Mouse (Mus musculus) CD4-positive helper T cell, adult 2 months (primary cell): Measurements from ENCODE around the gene Kif6.

Experiments used
- DNase-seq: peaks from one replicate; pipeline ENCODE4 v3.0.0-alpha.2; 2012; ENCODE audit warnings: low read depth, missing footprints, low spot score

Gene Kif6

GRCm38 (mm10) chr17:49892390-49892789, 277.5 kb downstream of the Kif6 start:
- DNase-seq: no peak

DNA sequence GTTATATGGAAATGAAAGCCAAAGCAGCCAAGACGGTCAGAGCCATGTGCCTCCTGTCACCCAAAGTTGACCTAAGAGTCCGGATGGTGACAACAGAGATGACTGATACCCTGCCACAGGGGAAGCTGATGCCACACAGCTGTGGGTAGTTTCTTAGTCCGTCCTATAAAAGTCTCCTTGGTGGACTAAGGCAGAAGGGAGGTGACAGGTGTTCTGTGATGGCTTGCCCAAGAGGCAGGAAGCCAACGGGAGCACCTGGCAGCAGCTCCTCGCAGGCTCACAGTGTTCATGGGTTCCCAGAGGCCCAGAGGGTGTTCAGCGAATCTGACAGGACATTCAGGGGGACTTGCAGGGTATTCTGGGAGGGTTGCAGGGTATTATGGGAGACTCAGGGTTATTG, 279.5 kb downstream of the Kif6 start:
- no peak for DNase-seq

- DNase-seq: peak; percentile 34
Observed at GRCm38 (mm10) chr17:49898849-49899331, 284.0 kb downstream of the Kif6 start.

- no peak for DNase-seq
Observed at GRCm38 (mm10) chr17:49902613-49903012, 287.7 kb downstream of the Kif6 start.

GRCm38 (mm10) chr17:49923429-49923828, 308.5 kb downstream of the Kif6 start:
- DNase-seq: no peak

DNA sequence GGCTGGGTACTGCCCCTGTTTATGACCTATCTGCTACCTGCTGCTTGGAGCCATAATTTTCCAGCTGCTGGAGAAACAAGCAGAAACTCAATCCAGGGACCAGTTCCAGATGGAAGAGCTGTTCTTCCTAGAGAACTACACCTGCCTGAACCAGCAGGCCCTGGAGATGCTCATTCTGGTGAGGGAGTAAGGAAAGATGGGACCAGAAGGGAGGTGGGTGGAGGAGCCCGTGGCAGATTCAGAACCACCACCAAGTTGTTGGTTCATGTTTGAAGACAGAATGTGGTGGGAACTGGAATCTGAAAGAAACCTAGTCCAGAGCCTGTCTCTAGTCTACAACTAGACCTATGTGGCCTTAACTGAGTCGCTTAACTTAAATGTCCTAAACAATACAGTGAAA, 312.7 kb downstream of the Kif6 start:
- DNase-seq: no peak

DNA sequence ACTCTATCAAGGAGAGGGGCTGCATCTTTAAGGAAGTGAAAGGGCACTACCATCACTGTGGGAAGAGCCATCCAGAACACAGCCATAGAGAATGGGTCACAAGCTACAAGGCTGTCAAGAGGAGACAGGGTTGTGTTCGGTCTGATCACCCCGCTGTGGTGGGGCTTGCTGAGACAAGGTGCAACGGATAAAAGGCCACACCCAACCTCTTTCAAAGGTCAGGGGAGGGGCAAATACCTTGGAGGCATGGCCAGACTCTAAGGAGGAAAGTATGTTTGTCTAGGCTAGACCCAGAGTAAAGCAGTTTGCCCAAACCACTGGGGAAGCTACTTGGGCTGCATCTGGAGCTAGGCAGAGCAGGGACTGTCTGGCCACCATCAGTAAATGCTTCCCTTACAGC, 318.9 kb downstream of the Kif6 start:
- DNase-seq: no peak

GRCm38 (mm10) chr17:49934586-49934985, 319.6 kb downstream of the Kif6 start:
- no peak for DNase-seq

GRCm38 (mm10) chr17:49935602-49936205, 320.8 kb downstream of the Kif6 start:
- DNase-seq: peak; percentile 41

- DNase-seq: no peak
Observed at GRCm38 (mm10) chr17:49936214-49936613, 321.3 kb downstream of the Kif6 start.

DNA sequence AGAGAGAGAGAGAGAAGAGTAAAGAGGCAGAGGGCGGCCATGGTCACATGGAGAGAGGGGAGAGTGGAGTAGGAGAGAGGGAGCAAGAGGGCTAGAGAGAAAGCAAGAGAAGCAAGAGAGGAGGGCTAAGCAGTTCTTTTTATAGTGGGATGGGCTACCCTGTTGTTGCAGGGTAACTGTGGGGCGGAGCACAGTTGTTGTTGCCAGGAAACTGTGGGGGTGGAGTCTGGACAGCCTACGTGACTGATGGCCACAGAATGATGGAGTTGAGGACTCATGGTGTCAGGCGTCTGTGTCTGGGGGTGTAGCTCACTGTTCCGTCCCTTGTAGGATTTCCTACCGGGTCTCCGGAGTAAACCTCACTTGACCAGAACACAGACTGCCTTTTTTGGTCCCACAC, 324.2 kb downstream of the Kif6 start:
- no peak for DNase-seq

- DNase-seq: no peak
Observed at GRCm38 (mm10) chr17:49942674-49943073, 327.7 kb downstream of the Kif6 start.

- peak; percentile 62 for DNase-seq
Observed at GRCm38 (mm10) chr17:49951491-49951855, 336.5 kb downstream of the Kif6 start.

GRCm38 (mm10) chr17:49951856-49952607, 337.1 kb downstream of the Kif6 start:
- no peak for DNase-seq

DNA sequence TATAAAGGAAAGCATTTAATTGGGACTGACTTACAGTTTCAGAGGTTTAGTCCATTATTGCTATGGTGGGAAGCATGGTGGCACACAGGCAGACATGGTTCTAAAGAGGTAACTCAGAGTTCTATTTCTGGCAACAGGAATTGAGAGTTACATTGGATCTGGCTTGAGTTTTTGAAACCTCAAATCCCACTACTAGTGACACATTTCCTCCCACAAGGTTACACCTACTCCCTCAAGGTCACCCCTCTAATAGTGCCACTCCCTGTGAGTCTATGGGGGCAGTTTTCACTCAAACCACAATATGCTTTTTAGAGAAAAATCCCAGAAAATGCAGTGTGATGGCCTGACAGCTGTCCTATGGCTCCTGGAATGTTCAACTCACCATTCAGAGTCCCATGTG, 344.1 kb downstream of the Kif6 start:
- DNase-seq: no peak
